Comparison of ENCODE assay signal across 8 mouse cellular contexts in the genomic region with DNA sequence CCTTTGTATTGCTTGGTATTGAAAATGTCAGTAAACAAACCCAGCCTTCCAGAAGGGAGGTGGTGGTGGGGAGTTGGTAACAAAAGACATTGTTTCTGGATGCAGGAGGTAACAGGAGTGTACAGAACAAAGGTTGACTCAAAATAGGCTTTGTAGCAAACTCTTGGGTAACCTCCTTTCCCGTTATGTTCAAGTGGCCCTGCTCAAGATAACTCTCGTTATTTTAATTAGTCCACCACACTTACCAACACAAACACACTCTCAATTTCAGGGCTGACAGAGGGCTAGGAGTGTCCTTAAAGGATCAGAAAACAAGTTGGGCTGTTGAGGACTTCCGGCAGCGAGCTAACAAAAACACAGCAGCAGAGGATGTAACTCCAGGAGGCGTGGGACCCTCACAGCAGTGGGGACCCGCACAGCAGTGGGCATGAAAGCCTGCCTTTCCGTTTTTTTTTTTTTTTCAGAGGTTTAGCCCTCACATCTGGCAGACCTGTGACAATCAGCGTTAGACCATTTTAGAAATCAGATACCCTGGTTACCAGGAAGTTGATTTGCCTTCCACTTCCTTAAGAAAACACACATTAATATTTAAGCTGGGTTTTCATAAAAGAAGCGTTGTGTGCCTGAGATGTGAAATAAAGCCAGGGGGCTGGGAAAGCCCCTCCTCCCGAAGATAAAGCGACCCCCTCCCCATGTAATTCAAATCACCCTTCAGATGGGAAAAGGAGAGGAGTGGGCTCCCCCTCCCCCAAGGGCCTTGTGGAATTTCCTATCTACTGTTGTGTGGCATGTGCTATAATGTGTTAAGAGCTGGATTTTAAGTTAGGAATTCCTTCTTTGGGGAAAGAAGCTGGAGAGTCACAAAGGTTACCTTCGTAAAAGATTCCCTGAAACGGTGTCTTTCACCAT.
DNase-seq lines count a peak whose midpoint lies in the region; ATAC-seq and TF ChIP-seq lines count a peak whose summit lies in the region.
"Had no signal": no experiment of that assay in that cellular context is flagged by ENCODE, and none has a peak within 500 bp of the region (broad histone marks: within the 10 kb centered on the region; RNA-seq: fewer than 3 reads in every experiment).

No protein-coding gene starts in this region.

- peak overlapping the region; percentile 48; the same call in 1 of the 2 replicates for H3K27ac ChIP-seq in layer of hippocampus, adult 2 months
- H3K27ac ChIP-seq in hindbrain, embryonic 12.5 days = peak overlapping the region; percentile 68
- H3K27ac ChIP-seq in neural tube, embryonic 12.5 days = no peak overlapping the region
- H3K27ac ChIP-seq: liver, embryonic 15.5 days had no signal

- no peaks in the 10 kb centered on the region for H3K9me3 ChIP-seq in hindbrain, embryonic 12.5 days (replicated peaks)
- H3K9me3 ChIP-seq in neural tube, embryonic 12.5 days = no peaks in the 10 kb centered on the region
- H3K9me3 ChIP-seq: liver, embryonic 15.5 days had no signal

- no peaks in the 10 kb centered on the region for H3K27me3 ChIP-seq in hindbrain, embryonic 12.5 days
- no peaks in the 10 kb centered on the region for H3K27me3 ChIP-seq in neural tube, embryonic 12.5 days (replicated peaks)
- H3K27me3 ChIP-seq: liver, embryonic 15.5 days had no signal

- no peak overlapping the region for H3K4me3 ChIP-seq in layer of hippocampus, adult 2 months
- H3K4me3 ChIP-seq in hindbrain, embryonic 12.5 days = no peak overlapping the region
- H3K4me3 ChIP-seq in neural tube, embryonic 12.5 days = no peak overlapping the region
- H3K4me3 ChIP-seq: liver, embryonic 15.5 days had no signal

- 5% methylated on average over 13 of the region's 13 CpGs for WGBS in hindbrain, embryonic 12.5 days
- 13% methylated on average over 13 of the region's 13 CpGs for WGBS in neural tube, embryonic 12.5 days

- 0 out of 2 replicates have a peak overlapping the region, but pooled peaks have one; percentile 1 for H3K9ac ChIP-seq in hindbrain, embryonic 12.5 days
- no peak overlapping the region for H3K9ac ChIP-seq in neural tube, embryonic 12.5 days
- H3K9ac ChIP-seq: liver, embryonic 15.5 days had no signal

- DNase-seq in layer of hippocampus, adult 2 months (ENCODE audit: low spot score in 2 of 2) = no peak
- DNase-seq in layer of hippocampus, adult 9-11 months = no peak
- peak; percentile 66 for DNase-seq in embryo, embryonic 10 days (ENCODE audit: low spot score)
- DNase-seq in cerebellum, postnatal 14 days = no peak
- no peak for DNase-seq in layer of hippocampus, postnatal 10 days (ENCODE audit: low spot score in 2 of 2)

- peak overlapping the region; percentile 29; the same call in 1 of the 2 replicates for H3K4me2 ChIP-seq in hindbrain, embryonic 12.5 days (replicated peaks)
- peak overlapping the region; percentile 21 for H3K4me2 ChIP-seq in neural tube, embryonic 12.5 days (replicated peaks)
- H3K4me2 ChIP-seq: liver, embryonic 15.5 days had no signal

- no peaks in the 10 kb centered on the region for H3K36me3 ChIP-seq in hindbrain, embryonic 12.5 days
- H3K36me3 ChIP-seq in neural tube, embryonic 12.5 days = no peaks in the 10 kb centered on the region
- H3K36me3 ChIP-seq: liver, embryonic 15.5 days had no signal

- TF ChIP-seq CTCF in layer of hippocampus, adult 2 months (conservative IDR thresholded peaks at IDR 0.05) = no peak

- H3K4me1 ChIP-seq in hindbrain, embryonic 12.5 days = peaks cover 11% of the 10 kb centered on the region
- H3K4me1 ChIP-seq in neural tube, embryonic 12.5 days = peaks cover 7% of the 10 kb centered on the region
- H3K4me1 ChIP-seq: liver, embryonic 15.5 days had no signal

- ATAC-seq in hindbrain, embryonic 12.5 days (ENCODE audit: low FRiP score) = 0 out of 2 replicates have a peak, but pooled peaks have one; percentile 16
- no peak for ATAC-seq in neural tube, embryonic 12.5 days (ENCODE audit: low FRiP score, low read depth)
